Mouse (Mus musculus) midbrain, embryonic 12.5 days (tissue): ENCODE results near the gene Atp1b3. TPM values are rescaled to one million over a fixed set of nuclear protein-coding genes. Genes with fewer than 3 reads are reported as not detected.

Experiments used
- ATAC-seq: fragments of 200-750 bp; cut with Nextera tagmentation; 2 replicates; pipeline ENCODE4 v1.8.0; 2017; ENCODE audit warnings: low read depth, moderate TSS enrichment, moderate library complexity; ENCODE audit not compliant: low FRiP score
- H3K27ac ChIP-seq: fragments of 300-500 bp; sonication (generic); replicated peaks from 2 replicates; pipeline ENCODE4 v1.5.1; 2016; ENCODE audit warnings: mild to moderate bottlenecking
- H3K27me3 ChIP-seq: fragments of 300-500 bp; sonication (generic); 2 replicates; pipeline ENCODE4 v1.6.1; 2016; ENCODE audit warnings: mild to moderate bottlenecking
- H3K36me3 ChIP-seq: fragments of 300-500 bp; sonication (generic); 2 replicates; pipeline ENCODE4 v1.6.1; 2016
- H3K4me1 ChIP-seq: fragments of 300-500 bp; sonication (generic); 2 replicates; pipeline ENCODE4 v1.6.1; 2016
- H3K4me2 ChIP-seq: fragments of 300-500 bp; sonication (generic); replicated peaks from 2 replicates; pipeline ENCODE4 v1.6.1; 2016; ENCODE audit warnings: mild to moderate bottlenecking, moderate library complexity
- H3K4me3 ChIP-seq: fragments of 300-500 bp; sonication (generic); 2 replicates; pipeline ENCODE4 v1.5.1; 2016; ENCODE audit warnings: mild to moderate bottlenecking
- H3K9ac ChIP-seq: fragments of 300-500 bp; sonication (generic); replicated peaks from 2 replicates; pipeline ENCODE4 v1.6.1; 2016; ENCODE audit warnings: mild to moderate bottlenecking, moderate library complexity
- H3K9me3 ChIP-seq: fragments of 300-500 bp; sonication (generic); 2 replicates; pipeline ENCODE4 v1.6.1; 2016; ENCODE audit warnings: mild to moderate bottlenecking
- WGBS: fragments of 180-500 bp; shearing (Covaris S2); methylation state at CpG from one replicate; pipeline ENCODE4 v1.1.7; 2016; 5-methylcytosine and 5-hydroxymethylcytosine counted together
- polyA plus RNA-seq: library from polyadenylated mRNA; unstranded; fragments of >200 nt; fragmentation: Nextera tagmentation; extraction: Ambion mirVana; gene quantifications from 2 replicates; pipeline ENCODE4 v1.2.1, GENCODE M21; 2016

Gene Atp1b3
- polyA plus RNA-seq, 1 experiment from 2014 or later, result 165 TPM

DNA sequence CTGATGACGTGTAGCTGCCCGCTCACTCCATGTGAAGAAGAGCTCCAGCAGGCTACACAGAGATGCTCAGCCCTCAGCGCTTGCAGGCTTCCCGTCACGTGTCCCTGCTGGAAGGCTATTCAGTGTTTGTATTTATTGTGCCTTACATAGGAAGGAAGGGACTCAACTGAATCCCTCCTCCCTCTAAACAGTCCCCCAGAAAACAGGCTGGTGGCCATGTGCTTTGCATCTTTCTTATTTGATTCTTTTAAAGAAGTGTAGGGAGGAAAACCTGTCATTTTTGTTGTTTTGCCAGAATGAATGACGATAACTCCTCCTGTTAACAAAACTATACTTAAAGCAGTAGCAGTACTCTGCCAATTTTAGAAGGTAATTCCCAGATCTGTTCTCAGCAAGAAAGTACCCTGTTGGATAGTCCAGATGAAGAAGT is 43.7 kb downstream of the Atp1b3 start:
- Histone ChIP-seq H3K36me3 (peaks cover 71% of the 10 kb centered on the region), H3K9me3 (no peaks in the 10 kb centered on the region), H3K4me3 (no peak overlapping the region), H3K27ac (no peak overlapping the region), H3K9ac (no peak overlapping the region), H3K27me3 (no peaks in the 10 kb centered on the region), H3K4me2 (no peak overlapping the region), H3K4me1 (0 out of 2 replicates have a peak, but pooled peaks cover 7% of the 10 kb centered on the region)
- ATAC-seq, result no peak
- 84% methylated on average over 6 of the region's 6 CpGs for WGBS

DNA sequence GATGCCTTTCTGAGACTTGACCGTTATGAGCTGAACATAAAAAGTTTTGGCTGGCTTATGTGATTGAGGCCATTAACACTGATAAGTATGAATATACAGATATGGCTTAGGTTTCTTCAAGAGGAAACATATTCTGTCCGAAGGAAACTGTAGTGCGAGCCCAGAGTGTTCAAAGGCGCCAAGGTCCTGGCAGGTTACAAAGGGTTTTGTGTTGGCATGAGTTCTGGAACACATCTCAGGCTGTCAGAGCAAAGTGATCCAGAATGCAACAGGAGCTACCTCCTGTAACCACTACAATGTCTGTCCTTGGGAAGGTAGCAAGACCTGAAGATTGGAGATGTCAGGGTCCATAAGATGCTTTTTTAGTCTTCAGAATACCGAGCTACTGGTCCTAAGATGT is 44.9 kb downstream of the Atp1b3 start:
- Histone ChIP-seq H3K9me3 (no peaks in the 10 kb centered on the region), H3K27ac (no peak overlapping the region), H3K36me3 (peaks cover 79% of the 10 kb centered on the region), H3K4me2 (no peak overlapping the region), H3K4me1 (0 out of 2 replicates have a peak, but pooled peaks cover 2% of the 10 kb centered on the region), H3K4me3 (no peak overlapping the region), H3K9ac (no peak overlapping the region), H3K27me3 (no peaks in the 10 kb centered on the region)
- 97% methylated on average over 5 of the region's 5 CpGs for WGBS
- ATAC-seq, result no peak

DNA sequence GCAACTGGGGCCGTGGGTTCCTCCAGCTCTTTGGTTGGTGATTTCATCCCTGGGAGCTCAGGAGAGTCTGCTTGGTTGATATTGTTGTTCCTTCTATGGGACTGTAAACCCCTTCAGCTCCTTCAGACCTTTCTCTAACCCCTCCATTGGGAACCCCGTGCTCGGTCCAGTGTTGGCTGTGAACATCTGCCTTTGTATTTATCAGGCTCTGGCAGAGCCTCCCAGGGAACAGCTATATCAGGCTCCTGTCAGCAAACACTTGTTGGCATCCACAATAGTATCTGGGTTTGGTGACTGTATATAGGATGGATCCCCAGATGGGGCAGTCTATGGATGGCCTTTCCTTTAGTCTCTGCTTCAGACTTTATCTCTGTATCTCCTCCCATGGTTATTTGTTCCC is 52.2 kb downstream of the Atp1b3 start:
- peaks cover 86% of the 10 kb centered on the region for H3K36me3 ChIP-seq
- WGBS, result 90% methylated on average over 3 of the region's 3 CpGs

DNA sequence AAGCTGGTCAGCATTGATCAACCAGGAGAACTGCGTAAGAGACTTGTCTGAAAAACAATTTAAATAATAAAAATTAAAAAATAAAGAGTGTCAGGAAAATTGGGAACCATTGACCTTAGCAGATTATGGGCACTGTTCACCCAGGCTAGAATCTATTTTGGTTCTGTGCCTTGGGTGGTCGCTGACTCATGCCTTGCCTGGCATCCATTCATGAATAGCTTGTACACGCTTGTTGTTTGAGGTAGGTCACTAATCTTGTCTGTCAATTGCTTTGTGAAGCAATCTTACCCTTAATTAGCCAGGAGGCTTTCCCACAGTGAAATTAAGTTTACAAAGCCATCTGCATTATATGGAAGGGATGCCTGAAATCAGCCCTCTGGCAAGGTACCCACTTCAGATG is 55.4 kb downstream of the Atp1b3 start:
- Histone ChIP-seq H3K9me3 (no peaks in the 10 kb centered on the region), H3K4me2 (no peak overlapping the region), H3K4me3 (no peak overlapping the region), H3K27ac (no peak overlapping the region), H3K27me3 (no peaks in the 10 kb centered on the region), H3K36me3 (peaks cover 85% of the 10 kb centered on the region), H3K4me1 (no peaks in the 10 kb centered on the region), H3K9ac (no peak overlapping the region)
- ATAC-seq, result no peak
- 62% methylated on average over 3 of the region's 3 CpGs for WGBS

More for the DNA sequence above, 52.2 kb downstream of the Atp1b3 start:
- no peaks in the 10 kb centered on the region for H3K27me3 ChIP-seq
- ATAC-seq, result no peak
- H3K4me3 ChIP-seq, result no peak overlapping the region
- H3K4me1 ChIP-seq, result no peaks in the 10 kb centered on the region
- no peak overlapping the region for H3K4me2 ChIP-seq
- no peak overlapping the region for H3K27ac ChIP-seq
- H3K9me3 ChIP-seq, result no peaks in the 10 kb centered on the region
- H3K9ac ChIP-seq, result no peak overlapping the region

DNA sequence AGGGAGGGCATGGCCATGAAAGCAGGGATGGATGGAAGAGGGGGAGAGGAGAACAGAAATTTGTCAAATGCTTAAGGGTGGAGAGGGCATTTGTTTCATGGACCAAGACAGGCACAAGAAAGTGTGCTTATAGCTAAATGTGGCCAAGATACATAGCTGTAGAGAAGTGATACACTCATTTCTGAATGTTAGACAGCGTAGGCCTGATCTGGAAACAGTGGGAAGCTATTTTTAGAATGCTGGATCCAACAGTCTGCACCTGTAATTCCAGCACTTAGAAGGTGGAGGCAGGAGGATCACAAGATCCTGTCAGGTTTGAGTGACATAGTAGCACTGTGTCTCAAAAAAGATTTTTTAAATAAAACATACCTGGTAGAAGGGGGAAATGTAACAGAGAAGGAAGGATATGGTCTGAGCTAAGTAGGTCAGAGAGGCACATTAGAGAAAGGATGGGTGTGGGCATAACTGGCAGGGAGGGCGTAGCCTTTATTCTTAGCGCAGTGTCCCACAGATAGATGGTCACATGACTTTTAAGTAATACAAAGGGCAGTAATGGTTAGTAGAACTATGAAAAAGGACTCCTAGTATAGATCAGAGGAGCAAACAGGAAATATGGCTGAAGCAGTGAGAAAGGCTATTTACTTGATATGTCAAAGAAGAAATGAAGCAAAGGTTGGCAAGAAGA is 64.8 kb downstream of the Atp1b3 start:
- no peaks in the 10 kb centered on the region for H3K9me3 ChIP-seq
- H3K4me3 ChIP-seq, result no peak overlapping the region
- no peak overlapping the region for H3K4me2 ChIP-seq
- H3K36me3 ChIP-seq, result peaks cover 83% of the 10 kb centered on the region
- WGBS, result 96% methylated on average over 3 of the region's 3 CpGs
- no peak for ATAC-seq
- no peaks in the 10 kb centered on the region for H3K27me3 ChIP-seq
- no peaks in the 10 kb centered on the region for H3K4me1 ChIP-seq
- no peak overlapping the region for H3K9ac ChIP-seq
- H3K27ac ChIP-seq, result no peak overlapping the region

DNA sequence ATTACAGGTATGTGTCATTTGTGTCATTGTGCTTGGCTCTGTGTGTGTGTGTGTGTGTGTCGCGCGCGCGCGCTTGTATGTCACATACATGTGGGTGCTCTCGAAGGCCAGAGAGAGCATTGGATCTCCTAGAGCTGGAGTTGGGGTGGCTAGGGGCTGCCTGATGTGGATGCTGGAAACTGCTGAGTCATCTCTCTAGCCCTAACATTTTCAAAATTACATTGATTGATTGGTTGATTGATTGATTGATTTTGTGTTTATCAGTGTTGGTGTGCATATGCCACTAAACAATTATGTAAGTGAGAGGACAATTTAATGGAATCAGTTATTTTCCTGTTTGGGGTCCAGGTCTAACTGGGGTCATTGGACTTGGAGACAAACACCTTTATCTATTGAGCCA is 72.1 kb downstream of the Atp1b3 start:
- Histone ChIP-seq H3K4me2 (no peak overlapping the region), H3K36me3 (peaks cover 56% of the 10 kb centered on the region), H3K4me3 (no peak overlapping the region), H3K4me1 (no peaks in the 10 kb centered on the region), H3K9me3 (no peaks in the 10 kb centered on the region), H3K27ac (no peak overlapping the region), H3K9ac (no peak overlapping the region), H3K27me3 (no peaks in the 10 kb centered on the region)
- ATAC-seq, result no peak
- WGBS, result 98% methylated on average over 7 of the region's 7 CpGs

DNA sequence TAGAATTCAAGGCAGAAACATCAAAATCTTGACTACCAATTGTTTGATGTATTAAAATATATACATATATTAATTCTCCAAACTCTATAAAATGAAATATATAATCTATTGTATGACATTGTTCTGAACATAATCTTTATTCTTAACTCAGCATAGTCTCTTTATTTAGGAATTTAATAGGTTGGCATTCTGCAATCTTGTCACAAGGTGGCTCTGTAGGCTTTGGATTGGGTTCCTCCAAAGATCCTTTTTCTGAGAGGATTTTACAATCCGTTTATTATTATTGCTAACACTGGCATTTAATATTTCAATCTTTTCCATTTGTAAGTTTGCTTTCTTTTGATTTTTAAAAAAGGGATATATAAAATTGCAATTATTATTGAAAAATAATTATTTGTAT is 79.3 kb downstream of the Atp1b3 start:
- Histone ChIP-seq H3K4me2 (no peak overlapping the region), H3K9ac (no peak overlapping the region), H3K4me1 (no peaks in the 10 kb centered on the region), H3K9me3 (no peaks in the 10 kb centered on the region), H3K36me3 (peaks cover 28% of the 10 kb centered on the region), H3K27ac (no peak overlapping the region), H3K4me3 (no peak overlapping the region), H3K27me3 (no peaks in the 10 kb centered on the region)
- 28% methylated on average over 1 of the region's 1 CpGs for WGBS
- ATAC-seq, result no peak

Other genes starting within 250 kb of the Atp1b3 start
- gene Gk5, start 245.1 kb downstream of the Atp1b3 start, polyA plus RNA-seq, result 2.8 and 3.2 TPM in 2 replicates
- gene Tfdp2, start 168.2 kb downstream of the Atp1b3 start, polyA plus RNA-seq, result 116 and 124 TPM in 2 replicates
- gene Rnf7, start 114.2 kb upstream of the Atp1b3 start, polyA plus RNA-seq, result 237 and 242 TPM in 2 replicates
- gene Gm28729, start 160.8 kb upstream of the Atp1b3 start, polyA plus RNA-seq, result not detected in 2 replicates